Mouse (Mus musculus) kidney, adult 2 months (tissue): ENCODE data around the gene C4b. TPM values are rescaled to one million over a fixed set of nuclear protein-coding genes. Genes with fewer than 3 reads are reported as not detected.
A peak's percentile ranks its signal among the peaks of the same experiment; 100 is the strongest.
"Not testable (repeated sequence)": the region's sequence is repeated elsewhere in the genome, so short reads cannot be mapped to it uniquely, and the experiment has no call there.

Source experiments
- DNase-seq: peaks from one replicate; pipeline ENCODE4 v3.0.0; 2021
- H3K27ac ChIP-seq: fragments of 200-500 bp; 2 replicates; pipeline ENCODE4 v1.5.1; 2012; ENCODE audit warnings: low read depth, low read length, control low read depth, inconsistent platforms; ENCODE audit not compliant: insufficient read depth
- H3K27me3 ChIP-seq: fragments of 200-500 bp; replicated peaks from 2 replicates; pipeline ENCODE4 v1.6.1; 2012; ENCODE audit warnings: mild to moderate bottlenecking, moderate library complexity, low read length, inconsistent platforms; ENCODE audit not compliant: control insufficient read depth, insufficient read depth
- H3K36me3 ChIP-seq: fragments of 200-500 bp; 2 replicates; pipeline ENCODE4 v1.6.1; 2012; ENCODE audit warnings: mild to moderate bottlenecking, moderate library complexity, low read length, inconsistent platforms; ENCODE audit not compliant: control insufficient read depth, insufficient read depth
- H3K4me1 ChIP-seq: fragments of 200-500 bp; 2 replicates; pipeline ENCODE4 v1.6.1; 2011; ENCODE audit warnings: low read length; ENCODE audit not compliant: control insufficient read depth, insufficient read depth
- H3K4me3 ChIP-seq: fragments of 200-500 bp; 2 replicates; pipeline ENCODE4 v1.5.1; 2011; ENCODE audit warnings: mild to moderate bottlenecking, low read depth, low read length, control low read depth; ENCODE audit not compliant: insufficient read depth
- CTCF ChIP-seq: fragments of 200-500 bp; conservative IDR thresholded peaks from 2 replicates; pipeline ENCODE4 v1.5.1; 2011; ENCODE audit warnings: low read depth, mild to moderate bottlenecking, control low read depth, low read length, moderate library complexity, mixed read lengths; ENCODE audit not compliant: insufficient read depth, insufficient read length
- POLR2A ChIP-seq: fragments of 200-500 bp; IDR thresholded peaks from one replicate; pipeline ENCODE4 v1.6.1; 2011; ENCODE audit warnings: low read depth, low read length, control low read depth
- WGBS: fragments of 180-500 bp; shearing (Covaris S2); methylation state at CpG from one replicate; pipeline ENCODE4 v1.1.7; 2018; 5-methylcytosine and 5-hydroxymethylcytosine counted together
- polyA plus RNA-seq: library from polyadenylated mRNA; depleted of rRNA; stranded (reverse); fragments of >200 nt; gene quantifications from 2 replicates; pipeline ENCODE4 v1.2.3, GENCODE M21; 2012

The C4b gene
- polyA plus RNA-seq, 1 experiment = 6.8 TPM

- 37% methylated on average over 6 of the region's 6 CpGs for WGBS
- peak; percentile 76 for DNase-seq
Observed at GRCm38 (mm10) chr17:34712951-34713350, 30.7 kb downstream of the C4b start.

GRCm38 (mm10) chr17:34706476-34706875 is 37.2 kb downstream of the C4b start:
- not testable (repeated sequence) for H3K4me3 ChIP-seq, H3K27ac ChIP-seq, H3K4me1 ChIP-seq, H3K27me3 ChIP-seq, DNase-seq, H3K36me3 ChIP-seq
- 86% methylated on average over 2 of the region's 2 CpGs for WGBS

More at GRCm38 (mm10) chr17:34712951-34713350, 30.7 kb downstream of the C4b start:
- Histone ChIP-seq H3K4me3 (no peak overlapping the region), H3K27me3 (no peaks in the 10 kb centered on the region), H3K27ac (no peak overlapping the region), H3K4me1 (no peaks in the 10 kb centered on the region), H3K36me3 (no peaks in the 10 kb centered on the region)
- TF ChIP-seq CTCF (peak; percentile 57), POLR2A (no peak)

GRCm38 (mm10) chr17:34700671-34701071 is 43.0 kb downstream of the C4b start:
- Histone ChIP-seq H3K36me3 (no peaks in the 10 kb centered on the region), H3K4me3 (no peak overlapping the region), H3K27me3 (no peaks in the 10 kb centered on the region), H3K4me1 (no peaks in the 10 kb centered on the region), H3K27ac (no peak overlapping the region)
- no peak for DNase-seq
- TF ChIP-seq POLR2A (no peak), CTCF (no peak)
- 71% methylated on average over 2 of the region's 2 CpGs for WGBS

GRCm38 (mm10) chr17:34699575-34700408 is 43.9 kb downstream of the C4b start:
- DNase-seq = no peak
- Histone ChIP-seq H3K27ac (no peak overlapping the region), H3K4me3 (no peak overlapping the region), H3K27me3 (no peaks in the 10 kb centered on the region), H3K4me1 (no peaks in the 10 kb centered on the region), H3K36me3 (no peaks in the 10 kb centered on the region)
- TF ChIP-seq POLR2A = no peak
- no peak for TF ChIP-seq CTCF
- 55% methylated on average over 14 of the region's 14 CpGs for WGBS

GRCm38 (mm10) chr17:34692906-34693305 is 50.8 kb downstream of the C4b start:
- 72% methylated on average over 7 of the region's 7 CpGs for WGBS
- TF ChIP-seq CTCF (no peak), POLR2A (no peak)
- Histone ChIP-seq H3K4me1 (no peaks in the 10 kb centered on the region), H3K27ac (peak overlapping the region; percentile 58), H3K4me3 (no peak overlapping the region), H3K36me3 (no peaks in the 10 kb centered on the region), H3K27me3 (no peaks in the 10 kb centered on the region)
- DNase-seq = peak; percentile 68

GRCm38 (mm10) chr17:34690458-34690857 is 53.2 kb downstream of the C4b start:
- peak; percentile 75 for DNase-seq
- WGBS = 23% methylated on average over 4 of the region's 4 CpGs
- TF ChIP-seq POLR2A (no peak), CTCF (no peak)

GRCm38 (mm10) chr17:34688889-34689288 is 54.8 kb downstream of the C4b start:
- Histone ChIP-seq H3K36me3 (no peaks in the 10 kb centered on the region), H3K4me1 (no peaks in the 10 kb centered on the region), H3K4me3 (no peak overlapping the region), H3K27ac (no peak overlapping the region), H3K27me3 (no peaks in the 10 kb centered on the region)
- no peak for TF ChIP-seq CTCF
- TF ChIP-seq POLR2A = no peak
- DNase-seq = no peak
- 93% methylated on average over 7 of the region's 7 CpGs for WGBS

More at GRCm38 (mm10) chr17:34690458-34690857, 53.2 kb downstream of the C4b start:
- Histone ChIP-seq H3K4me1 (no peaks in the 10 kb centered on the region), H3K4me3 (no peak overlapping the region), H3K27me3 (no peaks in the 10 kb centered on the region), H3K36me3 (no peaks in the 10 kb centered on the region), H3K27ac (no peak overlapping the region)
